Mouse (Mus musculus) megakaryocyte, embryonic 14.5 days (primary cell): Measurements from ENCODE around the gene Git2.

ENCODE experiments used
- FLI1 ChIP-seq: IDR thresholded peaks from 2 replicates; pipeline ENCODE4 v1.6.1; 2012; ENCODE audit warnings: low read length, inconsistent platforms, mixed read lengths
- GATA1 ChIP-seq: IDR thresholded peaks from 3 replicates; pipeline ENCODE4 v1.6.1; 2012; ENCODE audit warnings: mixed read lengths, low read length, inconsistent platforms, borderline replicate concordance

GRCm38 (mm10) chr5:114775056-114775979 is at the start of gene Git2:
- no peak for TF ChIP-seq FLI1
- TF ChIP-seq GATA1 = no peak
